In genomic region chr17:74296076-74296823, GRCm38 (mm10) we compare ENCODE assay signal across 8 mouse cellular contexts. TPM values are rescaled to one million over a fixed set of nuclear protein-coding genes. Genes with fewer than 3 reads are reported as not detected.
DNase-seq lines count a peak whose midpoint lies in the region; ATAC-seq and TF ChIP-seq lines count a peak whose summit lies in the region.

No protein-coding gene starts in this region.

- peak; percentile 50 to 79 for DNase-seq in adrenal gland, adult (ENCODE audit: inconsistent age in 2 of 2, low spot score in 1 of 2)
- DNase-seq in adrenal gland, adult 18-20 months (ENCODE audit: low spot score in 2 of 2), result no peak
- no peak for DNase-seq in ES-E14 (ENCODE audit: low read depth, low spot score)
- no peak for DNase-seq in forebrain, embryonic 10.5 days (ENCODE audit: extremely low spot score, low spot score)
- DNase-seq in induced T-regulatory cell, adult 2 months (ENCODE audit: low read depth), result peak; percentile 65
- peak; percentile 47 for DNase-seq in liver, postnatal 0 days
- DNase-seq in skeletal muscle tissue, adult 2 months (ENCODE audit: low read depth, low spot score), result peak; percentile 33
- DNase-seq in cerebellum, postnatal 4 days (ENCODE audit: low spot score in 2 of 2), result no peak

- H3K4me3 ChIP-seq in ES-E14 (ENCODE audit: insufficient read depth in 1 of 2, low read depth in 1 of 2, low read length in 2 of 2, poor library complexity in 1 of 2, severe bottlenecking in 1 of 2), result peak overlapping the region; percentile 82 to 99
- peak overlapping the region; percentile 77 for H3K4me3 ChIP-seq in forebrain, embryonic 10.5 days
- H3K4me3 ChIP-seq in liver, postnatal 0 days (ENCODE audit: low read depth, low read length), result peak overlapping the region; percentile 97

- H3K27me3 ChIP-seq in forebrain, embryonic 10.5 days (ENCODE audit: poor library complexity, severe bottlenecking), result no peaks in the 10 kb centered on the region
- no peaks in the 10 kb centered on the region for H3K27me3 ChIP-seq in liver, postnatal 0 days (ENCODE audit: insufficient read depth, low read length)

- whole genome bisulfite sequencing in forebrain, embryonic 10.5 days, result 53% methylated on average over 11 of the region's 11 CpGs
- WGBS in liver, postnatal 0 days (ENCODE audit: insufficient replicate concordance), result 45% methylated on average over 11 of the region's 11 CpGs

- peak overlapping the region; percentile 96 for H3K4me2 ChIP-seq in liver, postnatal 0 days (ENCODE audit: low read depth, low read length)

- TF ChIP-seq EP300 in liver, postnatal 0 days (IDR thresholded peaks at IDR 0.05; ENCODE audit: low read depth), result no peak

- ATAC-seq in liver, postnatal 0 days, result no peak

- H3K9me3 ChIP-seq in ES-E14 (ENCODE audit: control insufficient read depth, insufficient read depth, low read depth, low read length), result no peaks in the 10 kb centered on the region
- H3K9me3 ChIP-seq in forebrain, embryonic 10.5 days, result no peaks in the 10 kb centered on the region
- H3K9me3 ChIP-seq in liver, postnatal 0 days (ENCODE audit: low read length), result no peaks in the 10 kb centered on the region

- peaks cover 2% of the 10 kb centered on the region; the same call in 1 of the 2 replicates for H3K36me3 ChIP-seq in ES-E14 (ENCODE audit: control insufficient read depth, insufficient read depth, low read length, poor library complexity, severe bottlenecking)
- H3K36me3 ChIP-seq in forebrain, embryonic 10.5 days (replicated peaks), result peaks cover 36% of the 10 kb centered on the region
- H3K36me3 ChIP-seq in liver, postnatal 0 days (replicated peaks; ENCODE audit: insufficient read depth, low read length), result peaks cover 10% of the 10 kb centered on the region

- H3K9ac ChIP-seq in ES-E14 (ENCODE audit: insufficient read depth, low read depth, low read length, poor library complexity, severe bottlenecking), result no peak overlapping the region; the same call in 1 of the 2 replicates
- H3K9ac ChIP-seq in liver, postnatal 0 days (replicated peaks), result peak overlapping the region; percentile 96

- H3K27ac ChIP-seq in ES-E14 (ENCODE audit: insufficient read depth, low read depth, low read length, poor library complexity, severe bottlenecking), result no peak overlapping the region
- H3K27ac ChIP-seq in forebrain, embryonic 10.5 days, result peak overlapping the region; percentile 99
- peak overlapping the region; percentile 99 for H3K27ac ChIP-seq in liver, postnatal 0 days (ENCODE audit: low read depth)

- in situ Hi-C loops in ES-E14 (cut with MboI; ENCODE audit: low sequenced_read_pairs in 2 of 2, unreplicated experiment in 2 of 2), result no loop called here

- H3K4me1 ChIP-seq in ES-E14 (ENCODE audit: control insufficient read depth in 2 of 2, insufficient read depth in 2 of 2, low read length in 2 of 2, poor library complexity in 1 of 2), result peaks cover 2 to 3% of the 10 kb centered on the region in 2 experiments; a peak in 3 of 4 replicates
- H3K4me1 ChIP-seq in forebrain, embryonic 10.5 days, result peaks cover 27% of the 10 kb centered on the region
- peaks cover 15% of the 10 kb centered on the region for H3K4me1 ChIP-seq in liver, postnatal 0 days (ENCODE audit: insufficient read depth)

- TF ChIP-seq CTCF in liver, postnatal 0 days (IDR thresholded peaks at IDR 0.05; ENCODE audit: low read depth), result peak; percentile 63

TF ChIP-seq in ES-E14, 5 proteins besides CTCF, POLR2A, EP300 and RAD21:
- no peak for TF ChIP-seq ZC3H11A (IDR thresholded peaks at IDR 0.05; ENCODE audit: borderline replicate concordance, low read depth, low read length)
- peak; percentile 68 for TF ChIP-seq ZNF384 (IDR thresholded peaks at IDR 0.05; ENCODE audit: low read depth, low read length)
- TF ChIP-seq MAFK (IDR thresholded peaks at IDR 0.05; ENCODE audit: insufficient read depth, low read depth, low read length), result 0 out of 2 replicates have a peak, but pooled peaks have one; percentile 37

RNA-seq across cellular contexts. Expression of gene Memo1, which starts 0.9 kb away (rescaled TPM):
- total RNA-seq in adrenal gland, adult 18-20 months (2021), result 100 to 1,000 TPM in 1 of 2 experiments, 10 to 100 TPM in 1; 76.5 to 101 TPM
- total RNA-seq in ES-E14 (2012; rRNA removed), result 59.1 and 66.7 TPM in 2 replicates
- polyA plus RNA-seq in forebrain, embryonic 10.5 days (2016; fragmentation: Nextera tagmentation; extraction: Ambion mirVana), result 89.7 and 95.9 TPM in 2 replicates
- 66.5 and 67.9 TPM in 2 replicates for polyA plus RNA-seq in liver, postnatal 0 days (2015; fragmentation: Nextera tagmentation; extraction: Ambion mirVana)

RNA-seq across cellular contexts. Expression of gene Dpy30, which starts 27.5 kb away (rescaled TPM):
- 10 to 100 TPM; 70.1 to 77.2 TPM for total RNA-seq in adrenal gland, adult 18-20 months (2021)
- total RNA-seq in ES-E14 (2012; rRNA removed), result 180 TPM in 2 replicates
- polyA plus RNA-seq in forebrain, embryonic 10.5 days (2016; fragmentation: Nextera tagmentation; extraction: Ambion mirVana), result 303 TPM in 2 replicates
- 95.1 and 96.3 TPM in 2 replicates for polyA plus RNA-seq in liver, postnatal 0 days (2015; fragmentation: Nextera tagmentation; extraction: Ambion mirVana)

RNA-seq across cellular contexts. Expression of gene Spast, which starts 42.5 kb away (rescaled TPM):
- 10 to 100 TPM; 28.6 to 30.5 TPM for total RNA-seq in adrenal gland, adult 18-20 months (2021)
- 39.0 and 48.8 TPM in 2 replicates for total RNA-seq in ES-E14 (2012; rRNA removed)
- polyA plus RNA-seq in forebrain, embryonic 10.5 days (2016; fragmentation: Nextera tagmentation; extraction: Ambion mirVana), result 12.6 and 12.7 TPM in 2 replicates
- 5.8 and 5.9 TPM in 2 replicates for polyA plus RNA-seq in liver, postnatal 0 days (2015; fragmentation: Nextera tagmentation; extraction: Ambion mirVana)

Comparison
In these comparisons a context has a peak if more than half of its experiments do, and no peak if none do; other contexts are left out.
1. DNase-seq: peak in adrenal gland, adult (2 of 2), induced T-regulatory cell, adult 2 months (single experiment), liver, postnatal 0 days (single experiment) and skeletal muscle tissue, adult 2 months (single experiment); none in adrenal gland, adult 18-20 months (0 of 2), ES-E14 (single experiment), forebrain, embryonic 10.5 days (single experiment) and cerebellum, postnatal 4 days (0 of 2).
2. Peak in every context shown above with its lines, with median percentiles within 50 percentile points of each other: H3K4me3 ChIP-seq.